In genomic region chr1:142982994-142983393, GRCm38 (mm10) we compare ENCODE assay signal across 13 mouse cellular contexts.
DNase-seq lines count a peak whose midpoint lies in the region; ATAC-seq lines count a peak whose summit lies in the region.
"Had no signal": no experiment of that assay in that cellular context is flagged by ENCODE, and none has a peak within 500 bp of the region (broad histone marks: within the 10 kb centered on the region; RNA-seq: fewer than 3 reads in every experiment).

No protein-coding gene starts in this region.

- ATAC-seq in monocyte, adult 5-6 weeks (replicated peaks; ENCODE audit: insufficient number of reproducible peaks, low FRiP score, low TSS enrichment, poor library complexity, severe bottlenecking), result no peak
- ATAC-seq: forebrain, embryonic 13.5 days; forebrain, embryonic 15.5 days had no signal

- DNase-seq in frontal cortex, adult 2 months (ENCODE audit: extremely low spot score in 1 of 2, low spot score in 1 of 2), result peak; percentile 24 to 43
- no peak for DNase-seq in frontal cortex, postnatal 25 days (ENCODE audit: low spot score in 2 of 2)
- peak; percentile 16 for DNase-seq in right cerebral cortex, adult 18-20 months
- DNase-seq in right cerebral cortex, postnatal 4 days, result no peak
- DNase-seq in telencephalon, adult 2 months (ENCODE audit: low read depth, low spot score), result peak; percentile 57
- DNase-seq: cerebellum, adult 11-12 months; cerebellum, adult 2 months; cerebellum, adult 9-10 months; cerebellum, postnatal 10 days; cerebellum, postnatal 25 days had no signal

Comparison
In these comparisons a context has a peak if more than half of its experiments do, and no peak if none do; other contexts are left out.
1. DNase-seq: peak in frontal cortex, adult 2 months (2 of 2), right cerebral cortex, adult 18-20 months (single experiment) and telencephalon, adult 2 months (single experiment); none in frontal cortex, postnatal 25 days (0 of 2) and right cerebral cortex, postnatal 4 days (single experiment).